Mouse (Mus musculus) frontal cortex, postnatal 25 days (tissue): ENCODE measurements around the gene Anapc15.

Source experiments
- DNase-seq, 2 experiments: peaks; one replicate each; pipeline ENCODE4 v3.0.0; 2022; ENCODE audit warnings: low spot score in 2 of 2

Anapc15 gene

GRCm38 (mm10) chr7:101863415-101863814 is at the start of gene Anapc15:
Gene Anapc15 (plus strand): TSS chr7:101863715.
- DNase-seq, result no peak

GRCm38 (mm10) chr7:101817861-101818401 is 45.6 kb upstream of the Anapc15 start, which contains the start of gene Phox2a:
Gene Phox2a (plus strand): TSS chr7:101818313.
- no peak for DNase-seq

DNA sequence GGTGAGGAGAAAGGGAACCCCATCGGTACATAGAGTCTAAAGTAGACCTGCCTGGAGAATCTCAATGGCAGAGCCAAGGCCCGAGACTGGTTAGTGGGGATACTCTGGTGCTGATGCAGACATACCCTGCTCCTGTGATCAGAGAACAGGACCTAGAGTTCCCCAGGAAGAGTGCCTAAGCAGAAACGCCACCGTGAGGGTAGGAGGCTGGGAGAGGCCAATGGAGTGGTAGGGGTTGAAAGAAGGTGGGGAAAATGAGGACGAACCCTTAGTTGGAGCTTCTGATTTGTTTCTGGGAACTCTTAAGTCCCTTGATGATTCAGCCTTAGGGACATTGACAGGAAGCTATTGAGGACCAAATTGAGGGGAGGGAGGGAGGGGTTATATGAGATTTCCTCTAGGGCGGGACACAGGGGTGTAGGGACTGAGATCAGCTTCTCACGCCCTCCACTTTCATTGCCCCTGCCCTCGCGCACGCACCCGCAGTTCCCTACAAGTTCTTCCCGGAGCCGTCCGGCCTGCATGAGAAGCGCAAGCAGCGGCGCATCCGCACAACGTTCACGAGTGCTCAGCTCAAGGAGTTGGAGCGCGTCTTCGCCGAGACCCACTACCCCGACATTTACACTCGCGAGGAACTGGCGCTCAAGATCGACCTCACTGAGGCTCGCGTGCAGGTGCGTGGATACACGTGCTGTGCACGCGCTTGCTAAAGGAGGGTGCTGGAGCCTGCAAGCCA is 43.1 kb upstream of the Anapc15 start:
- DNase-seq, result no peak

- no peak for DNase-seq
These were observed 41.7 kb upstream of the Anapc15 start for GRCm38 (mm10) chr7:101821571-101822501.

DNA sequence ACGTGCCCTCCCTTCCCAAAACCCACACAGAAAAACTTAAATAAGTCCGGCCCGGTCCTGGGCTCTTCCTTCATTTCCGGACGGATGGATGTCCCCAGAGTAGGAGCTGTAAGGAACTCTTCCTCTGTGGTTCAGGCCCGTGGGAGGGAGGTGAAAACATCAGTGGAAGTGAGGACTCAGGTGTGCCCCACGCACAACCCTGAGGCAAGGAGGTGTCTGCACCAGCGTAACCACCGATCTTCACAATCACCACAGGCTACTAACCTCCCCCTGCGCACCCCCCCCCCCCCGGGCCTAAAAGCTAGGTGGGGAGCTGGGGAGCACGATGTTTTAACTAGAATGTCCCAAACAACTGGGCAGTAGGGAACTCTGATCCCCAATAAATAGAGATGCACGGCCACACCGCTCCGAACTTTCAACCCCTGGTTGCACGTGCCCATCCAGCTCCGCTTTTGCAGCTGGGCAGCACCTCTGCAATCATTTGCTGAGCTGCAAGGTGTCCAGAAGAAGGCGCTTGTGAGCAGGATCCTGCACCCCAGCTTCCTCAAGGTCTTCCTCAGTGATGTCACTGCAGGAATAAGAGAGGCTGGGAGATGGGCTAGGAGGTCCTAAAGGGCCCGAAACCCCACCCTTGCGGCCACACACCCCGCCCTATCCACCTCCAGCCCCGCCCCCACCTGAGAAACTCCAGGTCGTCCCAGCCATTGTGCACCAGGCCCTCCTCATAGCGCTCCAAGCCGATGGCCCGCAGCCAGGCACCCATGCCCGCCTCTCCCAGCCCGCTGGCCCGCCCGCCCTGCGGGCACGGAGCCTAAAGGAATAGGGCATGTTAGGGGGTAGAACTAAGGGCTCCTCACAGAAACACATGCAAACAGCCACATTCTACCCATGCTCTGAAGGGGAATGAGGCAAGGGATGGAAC is 40.4 kb upstream of the Anapc15 start:
- no peak for DNase-seq

DNA sequence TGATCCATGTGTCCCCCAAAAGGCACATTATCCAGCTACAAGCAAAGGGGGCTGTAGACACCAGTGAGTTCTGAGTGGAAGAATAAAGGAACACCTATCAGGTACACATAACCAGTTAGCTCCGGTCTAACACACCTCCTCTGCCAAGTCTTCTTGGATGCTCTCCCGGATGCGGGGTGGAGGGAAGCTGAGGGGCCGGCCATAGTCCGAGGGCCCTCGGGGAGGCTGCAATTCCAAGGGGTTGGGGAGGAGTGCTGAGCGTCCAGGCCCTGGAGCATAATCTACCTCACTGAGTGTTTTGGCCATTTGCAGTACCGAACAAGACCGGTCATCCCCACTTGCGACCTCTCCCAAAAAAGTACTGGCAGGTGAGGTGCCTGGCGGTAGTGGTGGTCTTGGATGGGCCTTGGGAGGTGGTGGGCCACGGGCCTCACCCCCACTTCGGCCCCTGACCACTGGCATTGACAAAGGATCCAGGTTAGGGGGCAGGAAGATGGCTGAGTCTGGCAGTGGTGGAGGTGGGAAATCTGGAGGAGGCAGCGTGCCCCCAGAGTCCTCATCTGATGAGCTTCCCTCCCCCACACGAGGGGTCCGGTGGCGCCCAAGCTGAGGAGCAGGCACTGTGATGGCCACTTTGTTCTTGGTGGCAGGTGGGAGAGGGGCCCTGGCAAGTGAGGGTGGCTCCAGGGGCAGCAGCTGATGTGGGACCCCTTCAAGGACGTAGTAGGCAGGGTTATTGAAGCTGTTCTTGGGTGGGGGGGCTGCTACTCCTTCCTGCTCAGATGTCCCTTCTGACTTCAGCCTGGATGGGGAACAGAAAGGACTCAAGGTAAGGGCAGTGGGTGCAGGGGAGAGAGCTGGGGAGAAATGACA is 39.5 kb upstream of the Anapc15 start:
- DNase-seq, result no peak

GRCm38 (mm10) chr7:101830373-101830772 is 33.1 kb upstream of the Anapc15 start:
- no peak for DNase-seq

- DNase-seq, result no peak
These were observed 32.1 kb upstream of the Anapc15 start for GRCm38 (mm10) chr7:101831437-101831836.

GRCm38 (mm10) chr7:101832372-101832771 is 31.1 kb upstream of the Anapc15 start:
- no peak for DNase-seq

- DNase-seq, result no peak
These were observed 30.2 kb upstream of the Anapc15 start for GRCm38 (mm10) chr7:101833352-101833751.

DNA sequence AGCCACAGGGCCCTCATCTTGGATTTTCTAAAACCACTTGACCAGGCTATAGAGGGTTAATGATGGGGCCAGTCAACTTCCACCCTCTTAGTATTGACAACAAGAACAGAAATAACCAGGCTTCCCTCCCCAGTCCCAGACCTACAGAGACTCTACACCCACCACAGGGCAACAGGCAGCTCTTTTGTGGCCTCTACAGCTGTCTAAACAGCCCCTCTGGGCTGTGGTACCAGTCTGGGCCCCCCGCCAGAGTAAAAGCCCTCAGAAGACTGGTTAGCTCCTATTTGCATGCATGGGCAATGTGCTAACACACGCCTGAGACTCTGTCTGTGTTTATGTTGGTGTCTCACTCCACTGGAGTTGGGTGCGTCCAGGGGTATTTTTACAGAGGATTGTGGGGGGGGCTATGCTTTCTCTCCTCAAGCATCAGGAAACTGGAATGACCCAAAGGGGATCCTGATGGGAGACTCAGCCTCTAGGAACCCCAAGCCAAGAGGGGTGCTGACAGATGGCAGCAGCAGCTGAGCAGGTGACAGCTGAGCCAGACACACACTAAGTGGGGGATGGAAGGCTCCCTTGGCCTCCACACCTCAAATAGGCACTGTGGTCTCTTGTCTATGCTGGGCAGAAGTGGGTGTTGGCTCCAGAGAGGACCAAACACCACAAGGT is 29.5 kb upstream of the Anapc15 start:
- DNase-seq, result no peak

DNA sequence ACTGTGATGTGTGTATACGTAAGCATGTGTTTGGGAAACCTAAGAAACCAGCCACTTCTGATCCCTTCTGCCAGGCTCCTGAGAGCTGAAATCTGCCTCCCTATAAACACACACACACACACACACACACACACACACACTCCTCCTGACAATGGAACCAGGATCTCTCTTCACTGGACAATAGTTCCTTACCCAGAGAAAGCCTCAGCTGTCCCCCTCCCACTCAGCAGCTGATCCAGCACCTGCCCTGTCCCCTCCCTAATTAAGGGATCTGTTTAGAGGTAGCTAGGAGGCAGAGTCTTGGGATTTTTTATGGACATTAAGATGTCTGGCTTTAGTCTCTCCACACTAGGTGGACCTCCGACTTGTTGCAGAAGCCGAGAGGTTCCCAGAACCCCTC is 28.6 kb upstream of the Anapc15 start:
- no peak for DNase-seq

GRCm38 (mm10) chr7:101835457-101836109 is 27.9 kb upstream of the Anapc15 start:
- DNase-seq, result no peak

DNA sequence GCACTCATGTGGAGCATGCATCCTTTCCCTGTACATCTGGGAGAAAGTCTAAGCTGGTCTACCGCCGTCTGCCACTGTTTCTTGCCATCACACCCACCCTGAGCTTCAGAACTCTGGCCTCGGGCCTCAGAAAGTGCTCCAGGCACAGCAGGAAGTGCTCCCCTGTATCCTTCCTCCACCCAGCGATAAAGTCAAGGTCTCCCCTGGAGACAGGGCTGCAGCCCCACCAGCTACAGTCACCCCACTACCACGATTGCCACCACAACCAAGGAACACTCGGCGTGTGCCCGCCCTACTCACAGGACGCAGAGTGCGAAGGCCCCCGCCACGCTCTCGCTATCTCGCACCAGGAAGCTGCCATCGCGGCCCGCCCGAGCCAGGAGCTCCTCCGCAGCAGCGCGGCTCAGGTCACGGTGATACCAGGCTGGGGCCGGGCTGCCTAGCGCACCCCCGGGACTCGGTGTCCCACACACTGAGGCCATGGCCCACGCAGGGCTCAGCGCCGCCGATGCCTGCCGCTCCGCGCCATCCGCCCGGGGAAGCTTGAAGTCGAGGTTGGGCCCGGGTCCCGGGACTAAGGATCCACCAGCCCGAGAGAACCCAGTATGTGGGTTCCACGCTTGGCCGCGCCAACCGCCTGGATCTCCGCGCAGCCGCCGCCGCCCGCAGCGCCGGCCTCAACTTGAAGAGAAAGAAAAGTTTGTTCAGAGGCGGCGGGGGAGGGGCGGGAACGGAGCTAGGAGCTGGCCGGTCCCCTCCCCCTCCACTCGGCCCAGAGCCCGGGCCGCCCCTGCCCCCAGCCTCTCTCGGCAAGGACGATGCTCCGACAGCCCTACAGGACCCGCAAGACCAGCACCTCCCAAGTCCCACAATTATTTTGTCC is 27.0 kb upstream of the Anapc15 start:
- peak in 1 of 2 experiments; percentile 28 for DNase-seq

DNA sequence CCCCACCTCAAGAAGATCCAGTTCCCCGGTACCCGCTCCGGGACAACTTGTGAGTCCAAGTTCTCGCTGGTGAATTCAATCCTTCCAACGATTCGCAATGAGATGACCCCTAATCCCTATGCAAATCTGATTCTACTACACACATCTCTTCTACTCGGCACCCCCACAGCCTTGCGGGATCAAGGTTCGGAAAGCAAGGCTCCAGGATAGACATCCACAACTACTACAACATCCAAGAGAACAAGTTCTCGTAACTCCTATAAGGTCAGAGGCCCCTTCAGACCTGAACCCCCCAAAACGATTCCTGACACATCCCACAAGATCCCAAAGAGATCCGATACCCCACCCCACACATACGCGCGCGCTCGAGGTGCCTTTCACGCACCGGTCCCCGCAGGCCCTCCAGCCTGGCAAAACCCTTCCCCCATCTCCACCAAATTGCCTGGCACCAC is 26.3 kb upstream of the Anapc15 start:
- DNase-seq, result no peak

DNA sequence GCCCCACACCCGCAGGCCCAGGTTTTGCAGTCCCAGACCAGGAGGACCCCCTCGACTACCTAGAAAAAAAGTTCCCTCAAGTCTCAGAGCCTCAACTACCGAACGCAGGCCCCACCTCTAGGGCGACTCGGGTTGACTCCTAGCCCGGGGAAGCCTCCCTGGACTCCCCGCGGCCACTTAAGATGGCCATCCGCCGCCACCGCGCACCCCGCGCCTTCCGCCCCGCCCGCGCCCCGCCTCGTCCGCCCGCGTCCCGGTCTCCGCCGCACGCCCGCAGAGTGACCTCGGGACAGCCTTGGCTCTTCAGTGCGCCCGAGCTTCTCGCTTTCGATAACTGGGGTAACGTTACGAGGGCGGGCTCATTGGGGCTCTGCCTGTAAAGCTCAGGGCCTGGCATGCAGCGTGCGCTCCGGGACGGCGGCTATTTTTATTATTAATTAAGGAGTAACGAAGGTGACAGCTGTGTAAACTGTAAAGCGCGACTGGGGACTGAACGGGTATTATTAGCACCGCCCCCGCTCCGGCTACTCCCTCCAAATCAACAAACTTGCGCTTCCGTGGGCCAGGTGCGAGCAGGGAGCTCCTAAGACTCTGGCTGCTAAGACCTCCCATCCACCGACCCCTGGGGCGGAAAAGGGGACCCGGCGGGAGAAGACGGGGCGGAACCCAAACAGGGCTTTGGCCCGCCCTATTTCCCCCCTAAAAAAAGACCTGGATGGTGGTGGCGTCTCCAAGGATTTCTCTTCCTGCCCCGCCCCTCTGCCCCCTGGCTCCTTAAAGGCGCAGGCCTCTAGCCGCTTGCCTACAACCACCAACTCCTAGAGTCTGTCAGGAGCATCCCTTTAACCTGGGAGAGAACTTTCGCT is 25.7 kb upstream of the Anapc15 start, which contains the start of gene Inppl1:
Gene Inppl1 (minus strand): TSS at position 624 of the 866 bp plus-strand sequence.
- DNase-seq, result peak; percentile 57 to 74

DNA sequence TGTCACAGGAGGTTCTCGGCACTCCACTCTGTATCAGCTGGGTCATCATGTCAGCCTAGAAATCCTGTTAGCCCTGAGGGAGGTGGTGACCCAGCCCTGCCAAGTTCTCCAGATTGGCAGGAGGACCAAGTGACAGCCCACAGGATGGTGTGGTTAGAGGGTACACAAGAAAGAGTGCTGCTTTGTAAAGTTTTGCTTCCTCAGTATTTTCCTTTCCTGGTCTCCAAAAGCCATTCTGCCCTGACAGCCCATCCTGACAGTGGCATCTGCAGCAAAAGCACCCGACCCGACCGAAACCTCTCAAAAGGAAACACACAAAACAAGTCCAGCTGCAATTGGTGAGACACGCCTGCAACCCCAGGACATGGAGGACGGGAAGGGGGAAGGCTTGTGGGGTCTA is 19.3 kb upstream of the Anapc15 start:
- DNase-seq, result no peak
